Mouse (Mus musculus) kidney, embryonic 14.5 days (tissue): ENCODE measurements around the gene Inca1. TPM values are rescaled to one million over a fixed set of nuclear protein-coding genes. Genes with fewer than 3 reads are reported as not detected.

Source experiments
- ATAC-seq: fragments of 200-750 bp; cut with Nextera tagmentation; 2 replicates; pipeline ENCODE4 v1.8.0; 2017; ENCODE audit warnings: moderate number of reproducible peaks, mild to moderate bottlenecking, moderate TSS enrichment, moderate library complexity; ENCODE audit not compliant: low FRiP score, low TSS enrichment
- H3K27ac ChIP-seq: fragments of 300-500 bp; sonication (generic); 2 replicates; pipeline ENCODE4 v1.5.1; 2014; ENCODE audit warnings: low read depth, mild to moderate bottlenecking, low read length, moderate library complexity, mixed read lengths
- H3K27me3 ChIP-seq: fragments of 300-500 bp; sonication (generic); 2 replicates; pipeline ENCODE4 v1.6.1; 2014; ENCODE audit warnings: mild to moderate bottlenecking, low read length; ENCODE audit not compliant: control insufficient read depth, insufficient read depth
- H3K36me3 ChIP-seq: fragments of 300-500 bp; sonication (generic); 2 replicates; pipeline ENCODE4 v1.6.1; 2014; ENCODE audit warnings: low read length, mixed read lengths; ENCODE audit not compliant: control insufficient read depth, insufficient read depth
- H3K4me1 ChIP-seq: fragments of 300-500 bp; sonication (generic); 2 replicates; pipeline ENCODE4 v1.6.1; 2014; ENCODE audit warnings: low read length, mixed read lengths; ENCODE audit not compliant: control insufficient read depth, insufficient read depth
- H3K4me2 ChIP-seq: fragments of 300-500 bp; sonication (generic); replicated peaks from 2 replicates; pipeline ENCODE4 v1.6.1; 2014; ENCODE audit warnings: low read depth, mild to moderate bottlenecking, low read length
- H3K4me3 ChIP-seq: fragments of 300-500 bp; sonication (generic); 2 replicates; pipeline ENCODE4 v1.5.1; 2014; ENCODE audit warnings: mild to moderate bottlenecking, low read length
- H3K9ac ChIP-seq: fragments of 300-500 bp; sonication (generic); 2 replicates; pipeline ENCODE4 v1.6.1; 2014; ENCODE audit warnings: low read depth, mild to moderate bottlenecking, low read length, moderate library complexity
- H3K9me3 ChIP-seq: fragments of 300-500 bp; sonication (generic); 2 replicates; pipeline ENCODE4 v1.6.1; 2016; ENCODE audit warnings: low read length; ENCODE audit not compliant: control insufficient read depth
- WGBS: fragments of 180-500 bp; shearing (Covaris S2); extraction: QIAGEN DNeasy Blood & Tissue Kit; methylation state at CpG from one replicate; pipeline ENCODE4 v1.1.7; 2014; 5-methylcytosine and 5-hydroxymethylcytosine counted together
- polyA plus RNA-seq: library from polyadenylated mRNA; unstranded; fragments of >200 nt; fragmentation: Nextera tagmentation; extraction: Ambion mirVana; gene quantifications from 2 replicates; pipeline ENCODE4 v1.2.1, GENCODE M21; 2014

Gene Inca1
- polyA plus RNA-seq, 1 experiment from 2014 or later, result 1.3 TPM

- H3K4me1 ChIP-seq, result peaks cover 15% of the 10 kb centered on the region
- ATAC-seq, result peak; percentile 95
- peaks cover 47% of the 10 kb centered on the region for H3K36me3 ChIP-seq
- no peaks in the 10 kb centered on the region for H3K9me3 ChIP-seq
- H3K4me2 ChIP-seq, result peak within 1 kb of the TSS; percentile 81
- WGBS, result under 1% methylated on average over 44 of the region's 44 CpGs
- peak within 1 kb of the TSS; percentile 57 for H3K4me3 ChIP-seq
- H3K27me3 ChIP-seq, result no peaks in the 10 kb centered on the region
- H3K27ac ChIP-seq, result peak within 1 kb of the TSS; percentile 89
- H3K9ac ChIP-seq, result peak within 1 kb of the TSS; percentile 64
Measured at GRCm38 (mm10) chr11:70668771-70669505, 31.0 kb downstream of the Inca1 start, which contains the start of gene Spag7. Gene Spag7, minus strand, starts transcription at chr11:70669416.

GRCm38 (mm10) chr11:70668335-70668770 is 31.6 kb downstream of the Inca1 start:
- Histone ChIP-seq H3K36me3 (peaks cover 49% of the 10 kb centered on the region), H3K27me3 (no peaks in the 10 kb centered on the region), H3K27ac (peak overlapping the region; percentile 89), H3K4me2 (peak overlapping the region; percentile 81), H3K4me1 (peaks cover 15% of the 10 kb centered on the region), H3K9me3 (no peaks in the 10 kb centered on the region), H3K9ac (peak overlapping the region; percentile 64), H3K4me3 (peak overlapping the region; percentile 57)
- WGBS, result under 1% methylated on average over 15 of the region's 15 CpGs
- ATAC-seq, result peak; percentile 51; the same call in 1 of the 2 replicates

- H3K27ac ChIP-seq, result peak overlapping the region; percentile 89
- peaks cover 15% of the 10 kb centered on the region for H3K4me1 ChIP-seq
- peak overlapping the region; percentile 57 for H3K4me3 ChIP-seq
- H3K4me2 ChIP-seq, result peak overlapping the region; percentile 81
- H3K9me3 ChIP-seq, result no peaks in the 10 kb centered on the region
- 63% methylated on average over 14 of the region's 14 CpGs for WGBS
- peak overlapping the region; percentile 64 for H3K9ac ChIP-seq
- H3K27me3 ChIP-seq, result no peaks in the 10 kb centered on the region
- ATAC-seq, result no peak
- H3K36me3 ChIP-seq, result peaks cover 58% of the 10 kb centered on the region
Measured at GRCm38 (mm10) chr11:70667271-70668150, 32.4 kb downstream of the Inca1 start.

- Histone ChIP-seq H3K27ac (no peak overlapping the region), H3K27me3 (no peaks in the 10 kb centered on the region), H3K4me2 (no peak overlapping the region), H3K36me3 (peaks cover 59% of the 10 kb centered on the region), H3K9ac (no peak overlapping the region), H3K9me3 (no peaks in the 10 kb centered on the region), H3K4me3 (no peak overlapping the region), H3K4me1 (peaks cover 15% of the 10 kb centered on the region)
- ATAC-seq, result no peak
- WGBS, result 98% methylated on average over 8 of the region's 8 CpGs
Measured at GRCm38 (mm10) chr11:70666687-70667086, 33.3 kb downstream of the Inca1 start.

- no peak for ATAC-seq
- Histone ChIP-seq H3K4me2 (no peak overlapping the region), H3K27me3 (no peaks in the 10 kb centered on the region), H3K27ac (no peak overlapping the region), H3K9me3 (no peaks in the 10 kb centered on the region), H3K9ac (no peak overlapping the region), H3K4me3 (no peak overlapping the region), H3K4me1 (peaks cover 5% of the 10 kb centered on the region; the same call in 1 of the 2 replicates), H3K36me3 (peaks cover 56% of the 10 kb centered on the region)
- 87% methylated on average over 9 of the region's 9 CpGs for WGBS
Measured at GRCm38 (mm10) chr11:70664741-70665140, 35.2 kb downstream of the Inca1 start.

GRCm38 (mm10) chr11:70663957-70664356 is 36.0 kb downstream of the Inca1 start:
- no peak overlapping the region for H3K27ac ChIP-seq
- peaks cover 5% of the 10 kb centered on the region; the same call in 1 of the 2 replicates for H3K4me1 ChIP-seq
- no peak overlapping the region for H3K9ac ChIP-seq
- no peaks in the 10 kb centered on the region for H3K9me3 ChIP-seq
- H3K4me2 ChIP-seq, result no peak overlapping the region
- H3K27me3 ChIP-seq, result no peaks in the 10 kb centered on the region
- 87% methylated on average over 6 of the region's 6 CpGs for WGBS
- no peak for ATAC-seq
- peaks cover 56% of the 10 kb centered on the region for H3K36me3 ChIP-seq
- H3K4me3 ChIP-seq, result no peak overlapping the region

GRCm38 (mm10) chr11:70663101-70663500 is 36.9 kb downstream of the Inca1 start:
- H3K27me3 ChIP-seq, result no peaks in the 10 kb centered on the region
- peaks cover 56% of the 10 kb centered on the region for H3K36me3 ChIP-seq
- WGBS, result 93% methylated on average over 8 of the region's 8 CpGs
- no peak overlapping the region for H3K4me3 ChIP-seq
- no peak overlapping the region for H3K4me2 ChIP-seq
- no peak overlapping the region for H3K9ac ChIP-seq
- no peaks in the 10 kb centered on the region for H3K9me3 ChIP-seq
- H3K27ac ChIP-seq, result no peak overlapping the region
- no peak for ATAC-seq
- H3K4me1 ChIP-seq, result peaks cover 8% of the 10 kb centered on the region

GRCm38 (mm10) chr11:70660571-70660970 is 39.4 kb downstream of the Inca1 start:
- WGBS, result 84% methylated on average over 8 of the region's 8 CpGs
- peaks cover 44% of the 10 kb centered on the region for H3K36me3 ChIP-seq

More at GRCm38 (mm10) chr11:70660571-70660970, 39.4 kb downstream of the Inca1 start:
- H3K4me3 ChIP-seq, result no peak overlapping the region
- no peaks in the 10 kb centered on the region for H3K9me3 ChIP-seq
- H3K9ac ChIP-seq, result no peak overlapping the region
- no peak overlapping the region for H3K4me2 ChIP-seq
- H3K4me1 ChIP-seq, result peaks cover 23% of the 10 kb centered on the region
- H3K27me3 ChIP-seq, result no peaks in the 10 kb centered on the region
- no peak overlapping the region for H3K27ac ChIP-seq
- ATAC-seq, result no peak
